Mouse (Mus musculus): ENCODE data around the gene Rab34.

- TF ChIP-seq POLR2A (IDR thresholded peaks at IDR 0.05; ENCODE audit: insufficient read length, low read depth) (no peak), MYOD1 (IDR thresholded peaks at IDR 0.05; ENCODE audit: control insufficient read depth in 1 of 3, insufficient read length in 2 of 3, low read depth in 2 of 3) (no peak), POLR2AphosphoS2 (IDR thresholded peaks at IDR 0.05; ENCODE audit: insufficient read length, low read depth) (no peak), USF1 (IDR thresholded peaks at IDR 0.05; ENCODE audit: low read depth) (no peak), MAX (IDR thresholded peaks at IDR 0.05; ENCODE audit: low read depth) (no peak), MYOG (IDR thresholded peaks at IDR 0.05; ENCODE audit: control insufficient read depth in 1 of 3, insufficient read depth in 1 of 3, insufficient read length in 2 of 3, low read depth in 2 of 3) (no peak), TCF12 (IDR thresholded peaks at IDR 0.05; ENCODE audit: insufficient read depth, poor library complexity, severe bottlenecking) (no peak)
Observed at GRCm38 (mm10) chr11:78195101-78195863, 7.1 kb downstream of the Rab34 start.

All from myocyte (in vitro differentiated cells).